Mouse (Mus musculus) intestine, embryonic 15.5 days (tissue): Measurements from ENCODE around the gene Tmem108. TPM values are rescaled to one million over a fixed set of nuclear protein-coding genes. Genes with fewer than 3 reads are reported as not detected.

Experiments
- ATAC-seq: fragments of 200-750 bp; cut with Nextera tagmentation; 2 replicates; pipeline ENCODE4 v1.8.0; 2017; ENCODE audit warnings: moderate TSS enrichment, moderate library complexity
- H3K27ac ChIP-seq: fragments of 300-500 bp; sonication (generic); 2 replicates; pipeline ENCODE4 v1.5.1; 2015; ENCODE audit warnings: mild to moderate bottlenecking, inconsistent platforms
- H3K27me3 ChIP-seq: fragments of 300-500 bp; sonication (generic); replicated peaks from 2 replicates; pipeline ENCODE4 v1.6.1; 2015; ENCODE audit warnings: inconsistent platforms
- H3K36me3 ChIP-seq: fragments of 300-500 bp; sonication (generic); 2 replicates; pipeline ENCODE4 v1.6.1; 2015; ENCODE audit warnings: inconsistent platforms
- H3K4me1 ChIP-seq: fragments of 300-500 bp; sonication (generic); replicated peaks from 2 replicates; pipeline ENCODE4 v1.6.1; 2015; ENCODE audit warnings: inconsistent platforms
- H3K4me2 ChIP-seq: fragments of 300-500 bp; sonication (generic); replicated peaks from 2 replicates; pipeline ENCODE4 v1.6.1; 2015; ENCODE audit warnings: mild to moderate bottlenecking, inconsistent platforms
- H3K4me3 ChIP-seq: fragments of 300-500 bp; sonication (generic); replicated peaks from 2 replicates; pipeline ENCODE4 v1.5.1; 2015; ENCODE audit warnings: inconsistent platforms
- H3K9ac ChIP-seq: fragments of 300-500 bp; sonication (generic); 2 replicates; pipeline ENCODE4 v1.6.1; 2015; ENCODE audit warnings: inconsistent platforms
- H3K9me3 ChIP-seq: fragments of 300-500 bp; sonication (generic); 2 replicates; pipeline ENCODE4 v1.6.1; 2016; ENCODE audit warnings: inconsistent platforms
- WGBS: fragments of 180-500 bp; shearing (Covaris S2); methylation state at CpG from one replicate; pipeline ENCODE4 v1.1.7; 2015; 5-methylcytosine and 5-hydroxymethylcytosine counted together
- polyA plus RNA-seq: library from polyadenylated mRNA; unstranded; fragments of >200 nt; fragmentation: Nextera tagmentation; extraction: Ambion mirVana; gene quantifications from 2 replicates; pipeline ENCODE4 v1.2.1, GENCODE M21; 2015

Gene Tmem108
- polyA plus RNA-seq, 1 experiment from 2014 or later: 10.2 TPM

GRCm38 (mm10) chr9:103489883-103490282 is 271.8 kb downstream of the Tmem108 start:
- ATAC-seq: no peak
- Histone ChIP-seq H3K4me2 (no peak overlapping the region), H3K27me3 (no peaks in the 10 kb centered on the region), H3K9me3 (no peaks in the 10 kb centered on the region), H3K27ac (no peak overlapping the region), H3K4me1 (peaks cover 11% of the 10 kb centered on the region; the same call in 1 of the 2 replicates), H3K36me3 (no peaks in the 10 kb centered on the region), H3K9ac (no peak overlapping the region), H3K4me3 (no peak overlapping the region)
- 77% methylated on average over 4 of the region's 4 CpGs for WGBS

GRCm38 (mm10) chr9:103489096-103489495 is 272.5 kb downstream of the Tmem108 start:
- no peak for ATAC-seq

GRCm38 (mm10) chr9:103486262-103486661 is 275.4 kb downstream of the Tmem108 start:
- H3K4me2 ChIP-seq: no peak overlapping the region
- no peaks in the 10 kb centered on the region for H3K9me3 ChIP-seq
- H3K27me3 ChIP-seq: no peaks in the 10 kb centered on the region
- no peaks in the 10 kb centered on the region for H3K36me3 ChIP-seq
- WGBS: 76% methylated on average over 6 of the region's 6 CpGs
- H3K9ac ChIP-seq: no peak overlapping the region
- ATAC-seq: no peak; the same call in 1 of the 2 replicates
- H3K27ac ChIP-seq: no peak overlapping the region
- H3K4me3 ChIP-seq: no peak overlapping the region
- 0 out of 2 replicates have a peak, but pooled peaks cover 9% of the 10 kb centered on the region for H3K4me1 ChIP-seq

More at GRCm38 (mm10) chr9:103489096-103489495, 272.5 kb downstream of the Tmem108 start:
- 64% methylated on average over 7 of the region's 7 CpGs for WGBS
- no peak overlapping the region for H3K27ac ChIP-seq
- 0 out of 2 replicates have a peak, but pooled peaks cover 9% of the 10 kb centered on the region for H3K4me1 ChIP-seq
- H3K4me3 ChIP-seq: no peak overlapping the region
- no peaks in the 10 kb centered on the region for H3K36me3 ChIP-seq
- no peaks in the 10 kb centered on the region for H3K27me3 ChIP-seq
- H3K9ac ChIP-seq: no peak overlapping the region
- H3K4me2 ChIP-seq: no peak overlapping the region
- no peaks in the 10 kb centered on the region for H3K9me3 ChIP-seq

- Histone ChIP-seq H3K4me3 (no peak overlapping the region), H3K9me3 (no peaks in the 10 kb centered on the region), H3K9ac (no peak overlapping the region), H3K4me2 (no peak overlapping the region), H3K4me1 (peaks cover 9% of the 10 kb centered on the region; the same call in 1 of the 2 replicates), H3K27ac (no peak overlapping the region), H3K36me3 (no peaks in the 10 kb centered on the region), H3K27me3 (no peaks in the 10 kb centered on the region)
- WGBS: 22% methylated on average over 8 of the region's 8 CpGs
- no peak for ATAC-seq
Observed at GRCm38 (mm10) chr9:103485606-103486005, 276.0 kb downstream of the Tmem108 start.

- H3K4me2 ChIP-seq: no peak overlapping the region
- no peaks in the 10 kb centered on the region for H3K36me3 ChIP-seq
- no peaks in the 10 kb centered on the region for H3K9me3 ChIP-seq
- H3K4me1 ChIP-seq: peaks cover 8% of the 10 kb centered on the region; the same call in 1 of the 2 replicates
- H3K27ac ChIP-seq: no peak overlapping the region
- 0 out of 2 replicates have a peak, but pooled peaks have one; percentile 34 for ATAC-seq
- 58% methylated on average over 8 of the region's 8 CpGs for WGBS
- H3K4me3 ChIP-seq: no peak overlapping the region
- H3K27me3 ChIP-seq: no peaks in the 10 kb centered on the region
- H3K9ac ChIP-seq: no peak overlapping the region
Observed at GRCm38 (mm10) chr9:103480603-103481220, 280.9 kb downstream of the Tmem108 start.

GRCm38 (mm10) chr9:103480044-103480576 is 281.5 kb downstream of the Tmem108 start, which contains the start of gene Bfsp2:
Gene Bfsp2 (minus strand): TSS chr9:103480420.
- WGBS: 80% methylated on average over 9 of the region's 9 CpGs
- no peak within 1 kb of the TSS for H3K27ac ChIP-seq
- no peak within 1 kb of the TSS for H3K9ac ChIP-seq
- H3K9me3 ChIP-seq: no peaks in the 10 kb centered on the region
- H3K27me3 ChIP-seq: no peaks in the 10 kb centered on the region
- no peaks in the 10 kb centered on the region for H3K36me3 ChIP-seq
- H3K4me2 ChIP-seq: no peak within 1 kb of the TSS
- H3K4me3 ChIP-seq: no peak within 1 kb of the TSS
- peaks cover 2% of the 10 kb centered on the region; the same call in 1 of the 2 replicates for H3K4me1 ChIP-seq
- ATAC-seq: no peak

GRCm38 (mm10) chr9:103475414-103475813 is 286.2 kb downstream of the Tmem108 start:
- no peaks in the 10 kb centered on the region for H3K27me3 ChIP-seq
- no peak overlapping the region for H3K4me2 ChIP-seq
- H3K4me1 ChIP-seq: no peaks in the 10 kb centered on the region
- no peak overlapping the region for H3K9ac ChIP-seq
- peak; percentile 89 for ATAC-seq
- no peaks in the 10 kb centered on the region for H3K9me3 ChIP-seq
- 68% methylated on average over 6 of the region's 6 CpGs for whole genome bisulfite sequencing
- H3K36me3 ChIP-seq: no peaks in the 10 kb centered on the region
- no peak overlapping the region for H3K27ac ChIP-seq
- H3K4me3 ChIP-seq: no peak overlapping the region

GRCm38 (mm10) chr9:103473915-103474688 is 287.5 kb downstream of the Tmem108 start:
- no peak overlapping the region for H3K4me2 ChIP-seq
- WGBS: 36% methylated on average over 13 of the region's 13 CpGs
- no peaks in the 10 kb centered on the region for H3K36me3 ChIP-seq

GRCm38 (mm10) chr9:103471784-103472183 is 289.9 kb downstream of the Tmem108 start:
- ATAC-seq: no peak
- no peaks in the 10 kb centered on the region for H3K27me3 ChIP-seq
- H3K36me3 ChIP-seq: no peaks in the 10 kb centered on the region
- H3K4me3 ChIP-seq: no peak overlapping the region
- no peaks in the 10 kb centered on the region for H3K9me3 ChIP-seq
- no peak overlapping the region for H3K4me2 ChIP-seq
- H3K4me1 ChIP-seq: no peaks in the 10 kb centered on the region
- no peak overlapping the region for H3K27ac ChIP-seq
- WGBS: 27% methylated on average over 11 of the region's 11 CpGs
- H3K9ac ChIP-seq: no peak overlapping the region

More at GRCm38 (mm10) chr9:103473915-103474688, 287.5 kb downstream of the Tmem108 start:
- ATAC-seq: no peak
- Histone ChIP-seq H3K4me1 (no peaks in the 10 kb centered on the region), H3K27ac (no peak overlapping the region), H3K9me3 (no peaks in the 10 kb centered on the region), H3K4me3 (no peak overlapping the region), H3K9ac (no peak overlapping the region), H3K27me3 (no peaks in the 10 kb centered on the region)

GRCm38 (mm10) chr9:103469516-103469915 is 292.1 kb downstream of the Tmem108 start:
- no peaks in the 10 kb centered on the region for H3K36me3 ChIP-seq
- H3K4me3 ChIP-seq: no peak overlapping the region
- no peak for ATAC-seq
- no peaks in the 10 kb centered on the region for H3K27me3 ChIP-seq
- WGBS: 70% methylated on average over 5 of the region's 5 CpGs
- no peaks in the 10 kb centered on the region for H3K4me1 ChIP-seq
- no peak overlapping the region for H3K9ac ChIP-seq
- H3K27ac ChIP-seq: no peak overlapping the region
- H3K9me3 ChIP-seq: no peaks in the 10 kb centered on the region
- no peak overlapping the region for H3K4me2 ChIP-seq

- 89% methylated on average over 7 of the region's 7 CpGs for WGBS
- no peak overlapping the region for H3K27ac ChIP-seq
- no peaks in the 10 kb centered on the region for H3K9me3 ChIP-seq
- H3K4me2 ChIP-seq: no peak overlapping the region
- no peaks in the 10 kb centered on the region for H3K27me3 ChIP-seq
- no peak overlapping the region for H3K4me3 ChIP-seq
- no peaks in the 10 kb centered on the region for H3K36me3 ChIP-seq
- H3K9ac ChIP-seq: no peak overlapping the region
- no peaks in the 10 kb centered on the region for H3K4me1 ChIP-seq
- ATAC-seq: no peak
Observed at GRCm38 (mm10) chr9:103468911-103469310, 292.7 kb downstream of the Tmem108 start.

- Histone ChIP-seq H3K4me3 (no peak overlapping the region), H3K4me2 (no peak overlapping the region), H3K27ac (no peak overlapping the region), H3K27me3 (no peaks in the 10 kb centered on the region), H3K9me3 (no peaks in the 10 kb centered on the region), H3K36me3 (no peaks in the 10 kb centered on the region), H3K4me1 (no peaks in the 10 kb centered on the region), H3K9ac (no peak overlapping the region)
- 59% methylated on average over 13 of the region's 13 CpGs for WGBS
- ATAC-seq: no peak
Observed at GRCm38 (mm10) chr9:103465711-103466220, 295.9 kb downstream of the Tmem108 start.
